Mouse (Mus musculus): ENCODE results near the gene Eps8l3. TPM values are rescaled to one million over a fixed set of nuclear protein-coding genes. Genes with fewer than 3 reads are reported as not detected.

Gene Eps8l3
- not detected in 2 replicates for polyA plus RNA-seq (2015; fragmentation: Nextera tagmentation; extraction: Ambion mirVana)

DNA sequence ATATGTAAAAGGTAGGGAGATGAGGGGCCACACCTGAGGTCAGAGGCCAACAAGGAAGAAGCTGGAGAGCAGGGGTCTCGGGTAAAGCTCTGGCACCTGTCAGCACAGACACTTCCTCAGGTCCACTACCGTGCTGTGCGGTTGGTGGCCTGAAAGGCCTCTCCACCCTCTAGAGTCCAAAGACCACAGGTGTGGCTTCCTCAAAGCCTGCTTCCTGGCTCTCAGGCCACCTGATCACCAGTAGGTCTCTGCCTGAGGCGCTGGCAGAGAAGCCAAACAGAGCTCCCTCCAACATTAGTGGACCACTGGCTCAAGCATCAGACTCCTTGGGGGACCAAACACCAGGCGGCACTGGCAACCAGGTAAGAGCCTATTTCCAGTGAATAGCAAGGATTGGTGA lies at the start of gene Eps8l3:
Gene Eps8l3, plus strand, starts transcription at position 225 of the 400 bp plus-strand sequence.
- no peaks in the 10 kb centered on the region for H3K36me3 ChIP-seq
- no peak within 1 kb of the TSS for H3K27ac ChIP-seq
- no peaks in the 10 kb centered on the region for H3K27me3 ChIP-seq
- H3K9ac ChIP-seq, result no peak within 1 kb of the TSS
- no peak for ATAC-seq (replicated peaks; ENCODE audit: insufficient number of reproducible peaks, insufficient read depth, low FRiP score, low read depth)
- H3K4me2 ChIP-seq, result no peak within 1 kb of the TSS
- H3K4me1 ChIP-seq (replicated peaks), result 0 out of 2 replicates have a peak, but pooled peaks cover 5% of the 10 kb centered on the region
- no peak within 1 kb of the TSS for H3K4me3 ChIP-seq
- WGBS, result 84% methylated on average over 5 of the region's 5 CpGs
- H3K9me3 ChIP-seq (replicated peaks), result no peaks in the 10 kb centered on the region

DNA sequence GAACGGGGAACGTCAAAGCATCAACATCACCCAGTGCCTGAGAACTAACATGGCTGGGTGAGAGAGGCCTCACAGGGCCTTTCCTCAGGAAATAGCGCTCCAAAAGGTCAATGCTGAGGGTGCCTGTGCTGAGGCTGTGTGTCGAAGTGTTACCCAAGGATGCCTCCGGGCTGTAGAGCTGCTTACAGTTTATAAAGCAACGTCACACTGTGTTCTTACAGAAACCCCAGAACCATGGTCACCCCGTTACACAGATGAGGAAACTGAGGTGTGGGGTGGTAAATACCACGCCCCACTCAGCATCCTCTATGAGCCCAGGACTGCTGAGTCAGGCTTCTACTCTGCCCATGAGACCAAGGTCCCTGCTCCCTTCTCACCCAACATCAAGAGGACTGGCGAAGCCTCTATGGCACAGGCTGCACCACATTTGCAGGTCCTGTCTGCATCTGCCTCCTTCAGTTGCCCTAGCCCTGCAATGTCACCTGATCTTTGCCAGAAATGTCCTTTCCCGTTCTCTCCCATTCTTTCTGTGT lies 49.1 kb upstream of the Eps8l3 start:
- Histone ChIP-seq H3K36me3 (no peaks in the 10 kb centered on the region), H3K4me2 (no peak overlapping the region), H3K27ac (no peak overlapping the region), H3K4me1 (replicated peaks) (peaks cover 30% of the 10 kb centered on the region), H3K9me3 (replicated peaks) (no peaks in the 10 kb centered on the region), H3K4me3 (no peak overlapping the region), H3K9ac (no peak overlapping the region), H3K27me3 (no peaks in the 10 kb centered on the region)
- 78% methylated on average over 10 of the region's 10 CpGs for whole genome bisulfite sequencing
- ATAC-seq (replicated peaks; ENCODE audit: insufficient number of reproducible peaks, insufficient read depth, low FRiP score, low read depth), result no peak

DNA sequence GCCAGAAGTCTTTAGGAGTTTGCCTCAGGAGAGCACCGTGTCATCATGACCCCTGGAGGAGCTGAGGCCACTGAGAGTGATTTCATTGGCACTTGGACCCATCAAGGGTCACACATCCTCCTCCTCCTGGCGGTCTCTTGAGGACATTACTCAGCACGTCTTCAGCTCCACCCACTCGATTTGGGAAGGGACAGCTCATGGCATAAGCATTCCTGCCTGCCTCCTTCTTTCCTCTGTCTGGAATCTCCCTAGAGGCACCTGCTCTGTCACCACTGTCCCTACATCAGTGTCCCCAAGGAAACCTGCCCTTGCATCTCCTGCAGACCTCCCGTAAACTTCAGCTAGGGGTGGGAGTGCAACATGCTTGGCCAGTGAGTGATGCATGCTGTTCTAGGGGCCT lies 48.5 kb upstream of the Eps8l3 start:
- no peak for ATAC-seq (replicated peaks; ENCODE audit: insufficient number of reproducible peaks, insufficient read depth, low FRiP score, low read depth)
- no peaks in the 10 kb centered on the region for H3K36me3 ChIP-seq
- H3K9me3 ChIP-seq (replicated peaks), result no peaks in the 10 kb centered on the region
- 38% methylated on average over 5 of the region's 5 CpGs for WGBS
- no peak overlapping the region for H3K9ac ChIP-seq
- H3K27ac ChIP-seq, result no peak overlapping the region
- peaks cover 33% of the 10 kb centered on the region for H3K4me1 ChIP-seq (replicated peaks)
- H3K4me2 ChIP-seq, result no peak overlapping the region
- H3K27me3 ChIP-seq, result no peaks in the 10 kb centered on the region
- no peak overlapping the region for H3K4me3 ChIP-seq

DNA sequence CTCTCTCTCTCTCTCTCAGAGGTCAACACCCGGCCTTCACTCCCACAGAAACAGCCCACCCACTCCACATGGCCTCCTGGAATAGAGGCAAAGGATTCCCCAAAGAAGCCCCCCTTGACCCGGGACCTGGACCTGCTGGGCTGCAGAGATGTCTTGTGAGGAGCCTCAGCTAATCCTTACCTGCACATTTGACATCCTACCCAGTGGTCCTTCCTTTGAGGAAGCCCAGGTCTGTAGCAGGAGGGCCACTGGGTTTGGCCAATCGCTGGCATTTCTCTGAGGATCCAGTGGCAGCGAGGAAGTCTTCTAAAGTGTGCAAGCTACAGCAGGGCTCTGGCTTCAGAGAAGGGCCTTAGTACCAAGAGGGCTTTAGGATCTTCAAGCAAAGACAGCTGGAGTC lies 48.0 kb upstream of the Eps8l3 start:
- H3K36me3 ChIP-seq, result no peaks in the 10 kb centered on the region
- no peaks in the 10 kb centered on the region for H3K27me3 ChIP-seq
- 71% methylated on average over 4 of the region's 4 CpGs for WGBS
- ATAC-seq (replicated peaks; ENCODE audit: insufficient number of reproducible peaks, insufficient read depth, low FRiP score, low read depth), result no peak
- no peak overlapping the region for H3K9ac ChIP-seq
- peaks cover 37% of the 10 kb centered on the region for H3K4me1 ChIP-seq (replicated peaks)
- no peaks in the 10 kb centered on the region for H3K9me3 ChIP-seq (replicated peaks)
- H3K4me3 ChIP-seq, result no peak overlapping the region
- no peak overlapping the region for H3K27ac ChIP-seq
- H3K4me2 ChIP-seq, result no peak overlapping the region

DNA sequence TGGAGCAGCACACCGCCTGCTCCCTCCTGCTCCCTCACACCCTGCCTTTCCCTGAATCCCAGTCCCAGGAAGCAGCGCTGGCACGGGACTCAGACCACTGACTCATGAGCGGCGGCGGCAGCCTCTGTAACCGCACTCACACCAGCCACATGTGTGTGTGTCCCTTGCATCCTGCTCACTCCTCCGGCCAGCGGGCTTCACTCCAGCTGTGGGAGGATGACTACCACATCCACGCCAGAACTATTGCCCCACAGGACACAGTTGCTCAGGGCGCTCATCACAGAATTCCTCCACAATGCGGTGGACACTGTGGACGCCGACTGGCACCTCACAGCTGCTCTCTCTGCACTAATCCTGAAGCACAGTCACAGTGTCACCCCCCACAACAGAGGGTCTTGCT lies 47.4 kb upstream of the Eps8l3 start:
- no peaks in the 10 kb centered on the region for H3K27me3 ChIP-seq
- no peak overlapping the region for H3K4me2 ChIP-seq
- H3K9me3 ChIP-seq (replicated peaks), result no peaks in the 10 kb centered on the region
- no peak overlapping the region for H3K9ac ChIP-seq
- no peak for ATAC-seq (replicated peaks; ENCODE audit: insufficient number of reproducible peaks, insufficient read depth, low FRiP score, low read depth)
- WGBS, result 56% methylated on average over 14 of the region's 14 CpGs
- no peak overlapping the region for H3K4me3 ChIP-seq
- H3K36me3 ChIP-seq, result no peaks in the 10 kb centered on the region
- no peak overlapping the region for H3K27ac ChIP-seq
- peaks cover 38% of the 10 kb centered on the region for H3K4me1 ChIP-seq (replicated peaks)

DNA sequence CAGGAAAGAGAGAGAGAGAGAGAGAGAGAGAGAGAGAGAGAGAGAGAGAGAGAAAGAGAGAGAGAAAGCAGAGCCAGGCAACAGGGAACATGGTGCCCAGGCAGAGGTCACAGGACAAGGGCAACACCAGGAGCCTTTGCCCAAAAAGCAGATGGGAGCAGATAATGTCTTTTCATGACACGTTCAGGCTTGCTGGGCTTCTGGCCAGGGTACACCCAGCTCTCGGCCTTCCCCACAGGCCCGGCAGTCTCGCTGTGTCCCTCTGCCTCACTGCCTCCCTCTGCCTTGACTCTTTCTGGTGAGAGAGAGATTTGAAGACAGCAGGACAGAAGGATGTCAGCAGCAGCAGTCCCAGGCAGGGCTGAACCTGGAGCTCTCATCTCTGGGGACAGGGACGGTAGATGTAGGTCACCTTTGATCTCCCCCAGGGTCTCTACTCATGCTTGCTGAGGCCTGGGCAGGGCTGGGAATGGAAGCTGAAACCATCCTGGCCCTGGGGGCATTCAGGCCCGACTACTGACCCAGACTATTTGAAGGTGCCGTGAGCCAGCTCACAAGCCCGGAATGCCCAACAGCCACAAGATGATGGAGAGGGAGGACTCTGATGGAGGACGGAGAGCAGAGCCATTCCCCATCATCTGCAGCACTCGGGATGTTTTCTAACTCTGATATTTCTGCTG lies 45.0 kb upstream of the Eps8l3 start:
- H3K27ac ChIP-seq, result no peak overlapping the region
- WGBS, result 50% methylated on average over 10 of the region's 10 CpGs

DNA sequence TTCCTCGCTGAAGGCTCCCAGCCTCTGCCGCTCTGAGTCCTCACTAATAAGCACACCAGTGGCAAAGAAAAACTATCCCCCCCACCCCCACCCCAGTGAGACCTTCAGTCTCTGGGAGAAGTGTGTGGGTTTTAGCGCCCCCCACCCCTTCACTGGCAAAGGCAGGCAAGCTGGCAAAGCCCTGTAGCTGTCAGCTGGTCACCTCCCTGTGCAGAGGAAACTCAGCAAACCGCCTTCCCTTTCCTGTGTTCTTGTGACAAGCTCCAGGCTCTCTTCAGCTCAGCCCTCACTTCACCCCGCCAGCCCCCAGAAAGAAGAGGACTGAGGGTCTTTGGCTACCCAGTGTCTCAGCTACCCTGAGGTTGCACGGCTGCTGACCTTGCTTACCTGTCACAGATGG lies 44.4 kb upstream of the Eps8l3 start:
- H3K4me2 ChIP-seq, result no peak overlapping the region
- H3K9me3 ChIP-seq (replicated peaks), result no peaks in the 10 kb centered on the region
- WGBS, result 69% methylated on average over 6 of the region's 6 CpGs
- no peak overlapping the region for H3K9ac ChIP-seq
- no peak for ATAC-seq (replicated peaks; ENCODE audit: insufficient number of reproducible peaks, insufficient read depth, low FRiP score, low read depth)
- peaks cover 32% of the 10 kb centered on the region for H3K4me1 ChIP-seq (replicated peaks)
- H3K27me3 ChIP-seq, result no peaks in the 10 kb centered on the region
- H3K4me3 ChIP-seq, result no peak overlapping the region
- no peak overlapping the region for H3K27ac ChIP-seq
- no peaks in the 10 kb centered on the region for H3K36me3 ChIP-seq

More for the DNA sequence above, 45.0 kb upstream of the Eps8l3 start:
- no peaks in the 10 kb centered on the region for H3K27me3 ChIP-seq
- no peaks in the 10 kb centered on the region for H3K36me3 ChIP-seq
- no peak for ATAC-seq (replicated peaks; ENCODE audit: insufficient number of reproducible peaks, insufficient read depth, low FRiP score, low read depth)
- no peak overlapping the region for H3K9ac ChIP-seq
- no peaks in the 10 kb centered on the region for H3K9me3 ChIP-seq (replicated peaks)
- H3K4me2 ChIP-seq, result no peak overlapping the region
- no peak overlapping the region for H3K4me3 ChIP-seq
- peaks cover 32% of the 10 kb centered on the region for H3K4me1 ChIP-seq (replicated peaks)

DNA sequence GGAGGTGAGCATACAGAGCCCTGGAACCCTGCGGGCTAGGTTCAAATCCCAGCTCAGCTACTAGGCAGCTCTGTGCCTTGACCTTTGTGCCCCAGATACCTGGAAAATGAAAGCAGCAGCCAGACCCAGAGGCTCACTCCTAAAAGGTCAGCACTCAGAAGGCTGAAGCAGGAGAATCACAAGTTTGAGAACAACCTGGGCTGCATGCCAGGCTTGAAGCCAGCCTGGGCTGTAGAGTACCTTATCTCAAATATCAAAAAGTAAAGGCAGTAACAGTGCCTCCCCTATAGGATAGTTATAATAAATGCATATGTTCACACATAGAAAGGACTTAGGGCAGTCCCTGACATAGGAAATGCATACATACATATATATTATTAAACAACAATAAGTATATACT lies 43.7 kb upstream of the Eps8l3 start:
- WGBS, result 68% methylated on average over 1 of the region's 1 CpGs
- Histone ChIP-seq H3K36me3 (no peaks in the 10 kb centered on the region), H3K27me3 (no peaks in the 10 kb centered on the region), H3K9me3 (replicated peaks) (no peaks in the 10 kb centered on the region), H3K9ac (no peak overlapping the region), H3K27ac (no peak overlapping the region), H3K4me1 (replicated peaks) (peaks cover 30% of the 10 kb centered on the region), H3K4me3 (no peak overlapping the region), H3K4me2 (no peak overlapping the region)
- ATAC-seq (replicated peaks; ENCODE audit: insufficient number of reproducible peaks, insufficient read depth, low FRiP score, low read depth), result no peak

DNA sequence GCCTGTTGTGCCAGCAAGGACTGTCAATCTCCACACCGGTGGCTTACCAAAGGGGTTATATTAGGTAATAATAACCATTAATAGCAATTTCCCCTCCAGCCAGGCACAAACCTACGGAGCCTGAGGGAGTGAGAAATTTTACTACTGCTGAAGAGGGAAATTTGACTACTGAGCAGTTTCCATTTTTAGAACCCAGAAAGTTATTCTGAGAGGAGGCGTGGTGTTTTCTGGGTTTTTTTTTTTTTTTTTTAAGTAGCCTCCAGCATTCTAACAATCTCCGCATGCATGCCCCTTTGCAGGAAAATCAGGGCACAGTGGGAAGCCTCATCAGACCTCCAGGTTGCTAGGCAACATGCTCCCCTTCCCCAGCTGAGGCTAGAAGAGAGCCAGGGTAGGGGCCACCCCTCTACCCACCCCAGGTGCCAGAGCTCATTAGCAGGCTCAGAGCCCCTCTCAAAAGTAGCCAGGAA lies 43.1 kb upstream of the Eps8l3 start:
- no peaks in the 10 kb centered on the region for H3K36me3 ChIP-seq
- H3K27ac ChIP-seq, result no peak overlapping the region
- no peaks in the 10 kb centered on the region for H3K27me3 ChIP-seq
- ATAC-seq (replicated peaks; ENCODE audit: insufficient number of reproducible peaks, insufficient read depth, low FRiP score, low read depth), result no peak
- H3K9me3 ChIP-seq (replicated peaks), result no peaks in the 10 kb centered on the region
- no peak overlapping the region for H3K4me2 ChIP-seq
- no peak overlapping the region for H3K4me3 ChIP-seq
- no peak overlapping the region for H3K9ac ChIP-seq
- peaks cover 29% of the 10 kb centered on the region for H3K4me1 ChIP-seq (replicated peaks)
- 36% methylated on average over 4 of the region's 4 CpGs for WGBS

DNA sequence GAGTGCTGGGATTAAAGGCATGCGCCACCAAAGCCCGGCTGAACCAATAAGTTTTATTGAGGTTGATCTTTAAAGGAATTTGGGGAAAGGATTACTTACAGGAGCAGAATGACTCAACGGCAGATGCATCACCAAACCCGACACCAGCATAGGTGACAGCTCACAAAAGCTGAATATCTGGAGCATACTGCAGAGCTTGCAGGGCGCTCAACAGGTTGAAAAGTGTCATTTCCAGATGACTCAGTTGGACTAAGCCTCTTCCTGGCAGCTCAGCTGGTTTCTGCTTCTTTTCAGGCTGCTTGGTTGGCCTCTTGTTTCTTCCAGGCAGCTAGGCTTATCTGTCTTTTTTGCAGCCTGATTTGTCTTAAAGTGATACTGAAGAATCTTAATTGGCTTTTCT lies 41.7 kb upstream of the Eps8l3 start:
- Histone ChIP-seq H3K27me3 (no peaks in the 10 kb centered on the region), H3K27ac (no peak overlapping the region), H3K4me3 (no peak overlapping the region), H3K4me1 (replicated peaks) (peaks cover 20% of the 10 kb centered on the region), H3K36me3 (no peaks in the 10 kb centered on the region), H3K9me3 (replicated peaks) (no peaks in the 10 kb centered on the region), H3K9ac (no peak overlapping the region), H3K4me2 (no peak overlapping the region)
- ATAC-seq (replicated peaks; ENCODE audit: insufficient number of reproducible peaks, insufficient read depth, low FRiP score, low read depth), result no peak
- 89% methylated on average over 5 of the region's 5 CpGs for WGBS

DNA sequence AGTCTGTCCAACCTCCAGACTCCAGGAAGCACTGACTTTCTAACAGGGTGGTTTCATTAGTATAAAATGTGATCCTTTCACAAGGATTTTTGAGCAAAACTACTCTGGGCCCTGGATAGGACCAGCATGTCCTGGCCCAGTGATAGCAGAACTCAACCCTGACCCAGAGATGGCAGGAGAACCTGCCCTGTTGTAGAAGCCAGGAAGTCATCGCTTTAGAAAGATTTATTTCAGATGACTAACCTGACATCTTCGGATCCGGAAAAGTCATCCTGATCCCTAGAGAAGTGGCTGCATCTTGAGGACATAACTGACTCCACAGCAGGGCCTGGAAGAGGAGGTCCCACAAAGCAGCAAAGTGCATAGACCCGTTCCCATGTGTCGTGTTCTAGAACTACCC lies 37.2 kb upstream of the Eps8l3 start:
- no peak overlapping the region for H3K4me2 ChIP-seq
- H3K9ac ChIP-seq, result no peak overlapping the region
- H3K4me1 ChIP-seq (replicated peaks), result peaks cover 9% of the 10 kb centered on the region
- WGBS, result 86% methylated on average over 5 of the region's 5 CpGs
- no peak overlapping the region for H3K4me3 ChIP-seq
- no peaks in the 10 kb centered on the region for H3K9me3 ChIP-seq (replicated peaks)
- ATAC-seq (replicated peaks; ENCODE audit: insufficient number of reproducible peaks, insufficient read depth, low FRiP score, low read depth), result no peak
- no peaks in the 10 kb centered on the region for H3K36me3 ChIP-seq
- no peak overlapping the region for H3K27ac ChIP-seq
- no peaks in the 10 kb centered on the region for H3K27me3 ChIP-seq

DNA sequence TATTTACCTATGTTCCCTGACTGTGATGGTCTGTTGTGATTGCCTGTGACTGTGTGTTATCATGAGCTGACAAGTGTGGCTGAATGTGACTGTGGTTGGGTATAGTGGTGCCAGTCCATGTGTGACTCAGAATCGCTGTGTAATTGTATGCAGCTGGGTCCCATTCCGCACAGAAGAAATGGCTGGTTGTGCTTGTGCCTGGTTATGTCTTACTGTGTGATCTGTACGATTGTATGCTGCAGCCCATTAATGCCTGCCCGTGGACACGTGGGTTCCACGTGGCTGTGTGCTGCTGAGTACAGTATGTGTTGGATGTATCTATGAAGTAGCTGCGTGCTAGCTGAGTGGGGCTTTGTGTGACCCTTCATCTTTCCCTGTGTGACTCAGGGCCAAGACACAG lies 36.2 kb upstream of the Eps8l3 start:
- Histone ChIP-seq H3K4me3 (no peak overlapping the region), H3K9ac (no peak overlapping the region), H3K36me3 (no peaks in the 10 kb centered on the region), H3K27ac (no peak overlapping the region), H3K9me3 (replicated peaks) (no peaks in the 10 kb centered on the region), H3K27me3 (no peaks in the 10 kb centered on the region), H3K4me1 (replicated peaks) (peaks cover 10% of the 10 kb centered on the region), H3K4me2 (no peak overlapping the region)
- WGBS, result 82% methylated on average over 7 of the region's 7 CpGs
- ATAC-seq (replicated peaks; ENCODE audit: insufficient number of reproducible peaks, insufficient read depth, low FRiP score, low read depth), result no peak
